Mouse (Mus musculus): ENCODE measurements at regions not wholly inside any gene's neighbourhood (a gene's known extent, or its start where the extent isn't known, plus 50 kb on each side); places are given as distances from the start of the nearest gene placed in this dataset.

DNA sequence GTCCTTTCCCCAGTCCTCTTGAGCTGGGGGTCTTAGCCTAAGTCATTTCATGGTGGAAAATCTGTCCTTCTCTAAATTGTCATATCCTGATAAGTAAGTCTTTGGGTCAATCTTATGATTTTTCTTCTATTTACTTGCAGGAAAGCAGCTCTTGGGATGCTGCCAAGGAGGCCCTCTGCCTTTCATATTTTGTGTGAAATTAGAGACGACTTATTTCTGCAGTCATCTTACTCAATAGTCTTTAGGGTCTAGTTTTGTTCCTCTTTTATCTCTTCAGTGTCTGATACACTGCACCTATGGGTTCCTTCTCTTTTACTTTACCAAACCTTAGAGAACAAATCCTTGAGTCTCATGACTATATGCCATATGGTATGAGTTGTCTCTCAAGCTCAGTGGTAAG lies 196.0 kb upstream of the Jun start:
- no peak overlapping the region for H3K9ac ChIP-seq (ENCODE audit: low read length)
- no peaks in the 10 kb centered on the region for H3K4me1 ChIP-seq (replicated peaks; ENCODE audit: control insufficient read depth, insufficient read depth)
- H3K27ac ChIP-seq (replicated peaks) = no peak overlapping the region
- WGBS = 24% methylated on average over 1 of the region's 1 CpGs
- H3K4me3 ChIP-seq (ENCODE audit: low read depth, low read length) = no peak overlapping the region
- H3K27me3 ChIP-seq (ENCODE audit: control insufficient read depth, insufficient read depth, low read length) = no peaks in the 10 kb centered on the region
- H3K36me3 ChIP-seq (ENCODE audit: control insufficient read depth, insufficient read depth, low read length) = no peaks in the 10 kb centered on the region
- no peaks in the 10 kb centered on the region for H3K9me3 ChIP-seq (ENCODE audit: control insufficient read depth, low read length)
- H3K4me2 ChIP-seq (replicated peaks; ENCODE audit: low read depth) = no peak overlapping the region
- ATAC-seq (ENCODE audit: low FRiP score, low TSS enrichment) = no peak
- no peak for DNase-seq (ENCODE audit: low spot score)
- no peak for TF ChIP-seq EP300 (optimal IDR thresholded peaks at IDR 0.05)
- no peak for TF ChIP-seq CTCF (IDR thresholded peaks at IDR 0.05; ENCODE audit: low read depth)

DNA sequence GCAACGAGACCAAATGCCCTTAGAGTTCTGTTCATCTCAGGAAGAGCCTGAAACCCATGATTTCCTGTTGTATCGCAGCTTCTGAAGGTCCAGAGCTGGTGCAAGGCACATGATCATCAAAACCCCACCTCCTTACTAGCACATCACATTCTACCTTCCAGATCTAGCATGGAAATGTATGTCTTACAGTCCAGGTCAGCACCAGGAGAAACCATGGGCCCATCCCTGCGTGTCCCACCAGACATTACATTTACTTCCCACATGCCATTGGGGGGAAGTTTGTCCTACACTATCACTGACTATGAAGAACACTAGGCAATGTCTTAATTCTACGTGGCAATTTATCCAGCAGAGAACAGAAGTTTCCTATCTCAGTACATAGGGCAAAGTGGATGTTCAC lies 197.0 kb upstream of the Jun start:
- DNase-seq (ENCODE audit: low spot score) = no peak
- ATAC-seq (ENCODE audit: low FRiP score, low TSS enrichment) = no peak

DNA sequence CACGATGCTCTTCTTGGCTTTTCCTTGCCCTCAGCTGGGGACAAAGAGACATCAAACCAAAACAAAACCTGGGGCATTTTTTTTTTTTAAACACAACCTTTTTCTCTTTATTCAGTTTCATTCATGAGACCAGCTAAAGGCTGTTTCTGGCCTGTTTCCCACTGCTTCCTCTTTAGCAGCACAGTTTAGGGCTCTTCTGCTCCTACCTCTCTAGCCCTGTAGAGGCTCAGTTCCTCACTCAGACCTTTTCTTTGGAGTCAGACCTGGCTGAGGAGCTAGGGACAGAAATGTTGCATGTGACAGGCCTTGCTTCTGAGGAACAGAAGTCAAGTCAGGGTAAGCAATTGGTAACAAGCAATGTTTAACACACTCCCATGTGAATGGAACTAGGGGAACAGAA lies 198.1 kb upstream of the Jun start:
- no peak for TF ChIP-seq EP300 (optimal IDR thresholded peaks at IDR 0.05)
- TF ChIP-seq CTCF (IDR thresholded peaks at IDR 0.05; ENCODE audit: low read depth) = no peak
- Histone ChIP-seq H3K27ac (replicated peaks) (no peak overlapping the region), H3K9ac (ENCODE audit: low read length) (no peak overlapping the region), H3K27me3 (ENCODE audit: control insufficient read depth, insufficient read depth, low read length) (no peaks in the 10 kb centered on the region), H3K4me3 (ENCODE audit: low read depth, low read length) (no peak overlapping the region), H3K4me1 (replicated peaks; ENCODE audit: control insufficient read depth, insufficient read depth) (no peaks in the 10 kb centered on the region), H3K4me2 (replicated peaks; ENCODE audit: low read depth) (no peak overlapping the region), H3K9me3 (ENCODE audit: control insufficient read depth, low read length) (no peaks in the 10 kb centered on the region), H3K36me3 (ENCODE audit: control insufficient read depth, insufficient read depth, low read length) (no peaks in the 10 kb centered on the region)
- DNase-seq (ENCODE audit: low spot score) (no peak), ATAC-seq (ENCODE audit: low FRiP score, low TSS enrichment) (no peak)
- 51% methylated on average over 1 of the region's 1 CpGs for WGBS

More for the DNA sequence above, 197.0 kb upstream of the Jun start:
- TF ChIP-seq EP300 (optimal IDR thresholded peaks at IDR 0.05) (no peak), CTCF (IDR thresholded peaks at IDR 0.05; ENCODE audit: low read depth) (no peak)
- no peaks in the 10 kb centered on the region for H3K36me3 ChIP-seq (ENCODE audit: control insufficient read depth, insufficient read depth, low read length)
- H3K27me3 ChIP-seq (ENCODE audit: control insufficient read depth, insufficient read depth, low read length) = no peaks in the 10 kb centered on the region
- no peaks in the 10 kb centered on the region for H3K4me1 ChIP-seq (replicated peaks; ENCODE audit: control insufficient read depth, insufficient read depth)
- 89% methylated on average over 4 of the region's 4 CpGs for WGBS
- no peak overlapping the region for H3K27ac ChIP-seq (replicated peaks)
- H3K4me2 ChIP-seq (replicated peaks; ENCODE audit: low read depth) = no peak overlapping the region
- no peak overlapping the region for H3K9ac ChIP-seq (ENCODE audit: low read length)
- no peaks in the 10 kb centered on the region for H3K9me3 ChIP-seq (ENCODE audit: control insufficient read depth, low read length)
- no peak overlapping the region for H3K4me3 ChIP-seq (ENCODE audit: low read depth, low read length)

DNA sequence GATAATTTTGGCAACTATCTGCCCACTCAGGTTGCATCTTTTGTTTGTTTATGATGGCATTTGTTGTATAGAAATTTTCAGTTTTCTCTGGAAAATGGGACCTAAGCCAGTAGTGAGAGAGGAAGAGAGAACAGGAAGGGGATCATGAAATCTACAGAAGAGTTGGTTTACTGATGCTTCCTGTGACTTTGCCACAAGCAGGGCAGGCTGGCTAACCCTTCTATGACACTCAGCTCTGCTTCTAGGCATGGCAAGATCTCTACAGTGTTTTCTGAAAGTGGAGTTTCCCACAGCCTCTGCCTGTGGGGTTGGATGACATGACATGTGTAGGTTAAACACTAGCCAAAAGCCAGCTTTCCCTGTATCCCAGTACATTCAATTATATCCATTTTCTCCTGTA lies 217.7 kb upstream of the Jun start:
- Histone ChIP-seq H3K9ac (ENCODE audit: low read length) (no peak overlapping the region), H3K4me2 (replicated peaks; ENCODE audit: low read depth) (no peak overlapping the region), H3K4me1 (replicated peaks; ENCODE audit: control insufficient read depth, insufficient read depth) (no peaks in the 10 kb centered on the region), H3K27ac (replicated peaks) (no peak overlapping the region), H3K4me3 (ENCODE audit: low read depth, low read length) (no peak overlapping the region), H3K36me3 (ENCODE audit: control insufficient read depth, insufficient read depth, low read length) (no peaks in the 10 kb centered on the region), H3K27me3 (ENCODE audit: control insufficient read depth, insufficient read depth, low read length) (no peaks in the 10 kb centered on the region), H3K9me3 (ENCODE audit: control insufficient read depth, low read length) (no peaks in the 10 kb centered on the region)
- no peak for ATAC-seq (ENCODE audit: low FRiP score, low TSS enrichment)
- no peak for TF ChIP-seq EP300 (optimal IDR thresholded peaks at IDR 0.05)
- no peak for TF ChIP-seq CTCF (IDR thresholded peaks at IDR 0.05; ENCODE audit: low read depth)
- no peak for DNase-seq (ENCODE audit: low spot score)

DNA sequence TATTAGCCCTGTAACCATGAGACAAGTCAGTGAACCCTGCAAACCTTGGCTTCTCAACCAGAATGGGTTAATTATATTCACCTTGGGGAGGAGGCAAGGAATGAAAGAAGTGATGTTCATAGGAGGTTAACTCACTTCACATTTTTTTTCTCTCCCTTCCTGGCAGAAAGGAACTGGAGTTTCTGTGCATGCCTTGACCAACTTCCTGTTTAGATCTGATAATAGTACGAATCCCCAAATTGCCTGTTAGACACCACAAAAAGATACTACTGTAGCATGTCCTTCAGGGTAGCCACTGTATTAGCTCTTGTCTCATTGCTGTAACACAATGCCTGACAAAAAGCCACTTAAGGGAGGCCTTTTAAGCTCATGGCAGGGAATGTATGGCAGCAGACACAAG lies 218.4 kb upstream of the Jun start:
- Histone ChIP-seq H3K36me3 (ENCODE audit: control insufficient read depth, insufficient read depth, low read length) (no peaks in the 10 kb centered on the region), H3K9me3 (ENCODE audit: control insufficient read depth, low read length) (no peaks in the 10 kb centered on the region), H3K4me2 (replicated peaks; ENCODE audit: low read depth) (no peak overlapping the region), H3K27me3 (ENCODE audit: control insufficient read depth, insufficient read depth, low read length) (no peaks in the 10 kb centered on the region), H3K27ac (replicated peaks) (no peak overlapping the region), H3K9ac (ENCODE audit: low read length) (no peak overlapping the region), H3K4me1 (replicated peaks; ENCODE audit: control insufficient read depth, insufficient read depth) (no peaks in the 10 kb centered on the region), H3K4me3 (ENCODE audit: low read depth, low read length) (no peak overlapping the region)
- TF ChIP-seq EP300 (optimal IDR thresholded peaks at IDR 0.05) (no peak), CTCF (IDR thresholded peaks at IDR 0.05; ENCODE audit: low read depth) (no peak)
- WGBS = 42% methylated on average over 1 of the region's 1 CpGs
- DNase-seq (ENCODE audit: low spot score) = no peak
- ATAC-seq (ENCODE audit: low FRiP score, low TSS enrichment) = no peak

DNA sequence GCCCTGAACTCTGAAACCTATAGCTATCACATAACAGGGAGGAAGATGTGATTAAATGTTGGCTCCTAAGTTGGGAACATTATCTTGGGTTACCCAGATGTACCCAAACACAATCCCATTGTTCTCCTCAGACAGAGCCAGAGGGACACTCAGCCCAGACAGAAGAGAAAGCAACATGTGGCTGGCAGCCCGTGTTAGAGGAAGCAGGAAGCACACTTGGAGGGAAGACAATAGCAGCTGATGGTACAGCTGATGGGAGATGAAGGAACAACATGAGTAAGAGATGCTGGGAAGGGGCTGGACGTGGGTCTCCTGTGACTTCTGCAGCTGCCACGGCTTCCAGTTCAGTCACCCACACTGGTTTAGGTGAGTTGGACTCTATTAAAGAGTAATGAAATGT lies 224.2 kb upstream of the Jun start:
- Histone ChIP-seq H3K27ac (replicated peaks) (no peak overlapping the region), H3K4me1 (replicated peaks; ENCODE audit: control insufficient read depth, insufficient read depth) (peaks cover 6% of the 10 kb centered on the region; the same call in 1 of the 2 replicates), H3K27me3 (ENCODE audit: control insufficient read depth, insufficient read depth, low read length) (no peaks in the 10 kb centered on the region), H3K4me3 (ENCODE audit: low read depth, low read length) (no peak overlapping the region), H3K9me3 (ENCODE audit: control insufficient read depth, low read length) (no peaks in the 10 kb centered on the region), H3K9ac (ENCODE audit: low read length) (no peak overlapping the region), H3K4me2 (replicated peaks; ENCODE audit: low read depth) (no peak overlapping the region), H3K36me3 (ENCODE audit: control insufficient read depth, insufficient read depth, low read length) (no peaks in the 10 kb centered on the region)
- 69% methylated on average over 3 of the region's 3 CpGs for WGBS
- no peak for TF ChIP-seq CTCF (IDR thresholded peaks at IDR 0.05; ENCODE audit: low read depth)
- no peak for TF ChIP-seq EP300 (optimal IDR thresholded peaks at IDR 0.05)
- ATAC-seq (ENCODE audit: low FRiP score, low TSS enrichment) (no peak), DNase-seq (ENCODE audit: low spot score) (no peak)
